Mouse (Mus musculus) C2C12 (cell line): Measurements from ENCODE around the gene Gpatch8. TPM values are rescaled to one million over a fixed set of nuclear protein-coding genes. Genes with fewer than 3 reads are reported as not detected.

Experiments
- H3K27me3 ChIP-seq: one replicate; pipeline ENCODE4 v1.6.1; 2011; ENCODE audit not compliant: control insufficient read depth, insufficient read depth, insufficient read length
- H3K36me3 ChIP-seq: one replicate; pipeline ENCODE4 v1.6.1; 2011; ENCODE audit not compliant: control insufficient read depth, insufficient read depth
- H3K4me3 ChIP-seq: one replicate; pipeline ENCODE4 v1.5.1; 2011; ENCODE audit warnings: mild to moderate bottlenecking, control low read depth; ENCODE audit not compliant: poor library complexity, insufficient read depth, severe bottlenecking
- H3K79me2 ChIP-seq: one replicate; pipeline ENCODE4 v1.6.1; 2011; ENCODE audit not compliant: control insufficient read depth, insufficient read depth
- H3K79me3 ChIP-seq: one replicate; pipeline ENCODE4 v1.6.1; 2011; ENCODE audit warnings: low read depth, control low read depth
- H3ac ChIP-seq: one replicate; pipeline ENCODE3; 2011; ENCODE audit warnings: low read depth; ENCODE audit not compliant: control insufficient read depth, insufficient read length
- CEBPB ChIP-seq: IDR thresholded peaks from one replicate; pipeline ENCODE4 v1.6.1; 2011; ENCODE audit warnings: low read depth, mild to moderate bottlenecking, control low read depth, moderate library complexity
- CTCF ChIP-seq: IDR thresholded peaks from one replicate; pipeline ENCODE4 v1.5.1; 2011; ENCODE audit not compliant: control insufficient read depth, insufficient read depth, insufficient read length
- FOSL1 ChIP-seq: IDR thresholded peaks from one replicate; pipeline ENCODE4 v1.8.0; 2011; ENCODE audit warnings: mild to moderate bottlenecking, low read length; ENCODE audit not compliant: poor library complexity, insufficient read depth, severe bottlenecking
- MAX ChIP-seq: IDR thresholded peaks from one replicate; pipeline ENCODE4 v1.6.1; 2011; ENCODE audit warnings: mild to moderate bottlenecking, control low read depth
- MYOD1 ChIP-seq: IDR thresholded peaks from one replicate; pipeline ENCODE4 v1.6.1; 2011; ENCODE audit warnings: low read depth; ENCODE audit not compliant: control insufficient read depth, insufficient read length
- MYOG ChIP-seq: IDR thresholded peaks from one replicate; pipeline ENCODE4 v1.6.1; 2011; ENCODE audit not compliant: control insufficient read depth, insufficient read length; ENCODE audit errors: extremely low read depth
- USF1 ChIP-seq: IDR thresholded peaks from one replicate; pipeline ENCODE4 v1.6.1; 2011; ENCODE audit warnings: low read depth, mild to moderate bottlenecking, control low read depth, moderate library complexity
- polyA plus RNA-seq: library from polyadenylated mRNA; unstranded; fragments of >200 nt; fragmentation: generic; extraction: Trizol; gene quantifications from one replicate; pipeline ENCODE4 v1.2.1, GENCODE M21; 2012; ENCODE audit warnings: missing spikeins

Gene Gpatch8
- polyA plus RNA-seq, 1 experiment = 7.3 TPM

DNA sequence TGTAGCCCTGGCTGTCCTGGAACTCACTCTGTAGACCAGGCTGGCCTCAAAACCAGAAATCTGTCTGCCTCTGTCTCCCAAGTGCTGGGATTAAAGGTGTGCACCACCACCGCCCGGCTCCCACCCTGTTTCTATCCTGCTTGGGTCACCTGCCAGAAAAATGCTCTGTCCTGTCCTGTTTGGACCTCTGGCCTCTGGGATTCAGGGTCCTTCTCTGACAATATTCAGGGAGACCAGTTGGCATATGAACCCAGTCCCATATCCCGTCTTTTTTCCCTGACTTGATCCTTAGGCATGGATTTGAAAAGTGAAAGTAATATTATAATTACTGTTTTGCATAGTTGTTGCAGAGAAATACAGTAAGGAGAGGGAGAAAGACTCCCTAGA, 124.5 kb downstream of the Gpatch8 start:
- Histone ChIP-seq H3K4me3 (peak overlapping the region; percentile 3), H3K27me3 (no peaks in the 10 kb centered on the region)
- TF ChIP-seq CTCF (no peak), CEBPB (no peak), MYOD1 (no peak), MAX (no peak), MYOG (no peak), USF1 (no peak), FOSL1 (no peak)

DNA sequence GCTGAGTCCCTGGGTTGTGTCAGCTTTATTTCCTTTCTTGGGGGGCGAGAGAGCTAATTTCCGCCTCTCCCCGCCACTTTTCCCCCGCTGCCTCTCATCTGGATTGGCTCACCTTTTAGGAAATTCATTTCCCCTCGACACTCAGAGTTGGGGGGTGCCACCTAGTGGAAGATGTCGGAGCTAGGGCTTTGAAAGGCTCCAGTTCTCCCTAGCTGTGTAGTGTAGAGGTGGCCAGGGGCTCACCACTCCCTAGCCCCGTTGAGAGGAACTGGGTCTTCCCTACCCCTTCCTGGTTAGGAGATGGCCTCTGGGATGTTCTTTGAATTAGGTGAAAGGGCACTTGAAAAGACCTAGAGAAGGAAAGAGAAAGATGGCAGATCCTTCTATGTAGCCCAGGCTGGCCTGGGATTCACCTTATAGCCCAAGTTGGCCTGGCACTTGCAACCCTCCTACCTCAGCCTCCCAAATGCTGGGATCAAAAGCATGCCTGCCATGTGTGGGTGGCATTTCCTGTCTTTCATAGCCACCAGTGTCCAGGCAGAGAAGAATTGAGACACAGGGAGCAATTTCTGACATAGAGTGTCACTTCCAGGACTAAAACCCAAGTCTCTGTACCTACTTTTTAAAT, 125.1 kb downstream of the Gpatch8 start:
- peak overlapping the region; percentile 72 for H3K4me3 ChIP-seq
- peaks cover 20% of the 10 kb centered on the region for H3K36me3 ChIP-seq
- H3K79me3 ChIP-seq = no peaks in the 10 kb centered on the region
- peaks cover 8% of the 10 kb centered on the region for H3K79me2 ChIP-seq
- H3K27me3 ChIP-seq = no peaks in the 10 kb centered on the region
- TF ChIP-seq MYOD1 (no peak), CTCF (peak; percentile 48)
- H3ac ChIP-seq = peak overlapping the region; percentile 83

More for the DNA sequence above, 124.5 kb downstream of the Gpatch8 start:
- Histone ChIP-seq H3K79me3 (no peaks in the 10 kb centered on the region), H3K79me2 (peaks cover 8% of the 10 kb centered on the region), H3ac (peak overlapping the region; percentile 52), H3K36me3 (peaks cover 24% of the 10 kb centered on the region)

GRCm38 (mm10) chr11:102430121-102431017, 125.8 kb downstream of the Gpatch8 start, which contains the start of gene Grn:
Grn (plus strand) TSS chr11:102430315.
- peak; percentile 39 for TF ChIP-seq MAX
- no peak for TF ChIP-seq FOSL1
- no peak for TF ChIP-seq MYOD1
- peak; percentile 97 for TF ChIP-seq USF1
- TF ChIP-seq CEBPB = no peak
- TF ChIP-seq CTCF = no peak
- H3K27me3 ChIP-seq = no peaks in the 10 kb centered on the region
- no peaks in the 10 kb centered on the region for H3K79me3 ChIP-seq
- H3K79me2 ChIP-seq = peaks cover 8% of the 10 kb centered on the region
- H3ac ChIP-seq = peak within 1 kb of the TSS; percentile 83
- H3K4me3 ChIP-seq = peak within 1 kb of the TSS; percentile 72
- H3K36me3 ChIP-seq = peaks cover 16% of the 10 kb centered on the region

DNA sequence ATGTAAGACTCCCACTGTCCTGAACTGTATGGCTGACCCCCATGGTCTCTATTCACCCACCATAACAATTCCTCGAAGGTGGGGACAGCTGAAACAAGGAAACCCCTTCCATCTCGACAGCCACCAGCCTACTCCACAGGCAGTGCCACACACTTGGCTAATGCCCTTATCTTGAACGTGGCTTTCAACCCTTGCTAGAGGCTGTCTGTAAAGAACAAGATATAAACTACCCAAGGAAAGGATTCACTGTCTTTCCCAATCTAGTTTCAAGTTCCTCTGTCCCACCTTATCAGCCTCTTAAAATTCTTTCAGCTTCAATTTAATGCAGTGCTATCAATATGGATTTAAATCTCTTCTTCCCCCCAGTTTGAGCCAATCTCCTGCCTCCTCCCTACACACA, 126.6 kb downstream of the Gpatch8 start:
- Histone ChIP-seq H3K27me3 (no peaks in the 10 kb centered on the region), H3K36me3 (peaks cover 7% of the 10 kb centered on the region), H3K79me2 (peaks cover 8% of the 10 kb centered on the region), H3K79me3 (no peaks in the 10 kb centered on the region), H3ac (no peak overlapping the region), H3K4me3 (peak overlapping the region; percentile 15)
- no peak for TF ChIP-seq MYOD1
- no peak for TF ChIP-seq CTCF
- TF ChIP-seq USF1 = no peak
- TF ChIP-seq CEBPB = no peak
- TF ChIP-seq FOSL1 = no peak
- TF ChIP-seq MAX = no peak
- TF ChIP-seq MYOG = no peak

DNA sequence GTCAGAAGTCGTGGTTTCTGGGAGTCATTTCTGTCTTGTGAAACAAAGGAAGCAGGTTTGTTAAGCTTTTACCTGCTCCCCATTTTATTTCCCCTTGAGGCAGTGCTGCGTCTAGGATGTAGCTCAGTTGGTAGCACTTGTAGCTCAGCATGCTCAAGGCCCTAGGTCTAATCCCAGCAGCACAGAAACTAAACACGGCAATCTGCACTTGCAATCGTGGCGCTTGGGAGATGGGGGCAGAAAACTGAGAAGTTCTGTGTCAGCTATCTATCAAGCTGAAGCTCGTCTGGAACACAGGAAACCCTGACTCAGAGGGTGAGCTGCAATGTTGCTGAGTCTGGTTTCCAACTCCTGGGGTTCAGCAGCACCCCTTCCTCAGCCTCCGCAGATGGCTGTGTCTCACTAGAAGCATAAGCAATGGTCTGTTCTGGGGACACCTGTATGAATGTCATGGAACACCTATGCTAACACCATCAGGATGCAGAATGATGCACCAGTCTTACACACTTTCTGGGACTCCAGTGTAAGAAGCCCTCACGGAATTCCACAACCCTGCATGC, 127.1 kb downstream of the Gpatch8 start:
- TF ChIP-seq FOSL1 = no peak
- TF ChIP-seq MAX = no peak
- TF ChIP-seq CTCF = no peak
- no peak for TF ChIP-seq MYOG
- TF ChIP-seq MYOD1 = no peak
- TF ChIP-seq CEBPB = no peak
- TF ChIP-seq USF1 = no peak
- Histone ChIP-seq H3K4me3 (no peak overlapping the region), H3K79me2 (peaks cover 8% of the 10 kb centered on the region)

More for the DNA sequence above, 127.1 kb downstream of the Gpatch8 start:
- H3K79me3 ChIP-seq = no peaks in the 10 kb centered on the region
- H3K36me3 ChIP-seq = peaks cover 3% of the 10 kb centered on the region
- no peaks in the 10 kb centered on the region for H3K27me3 ChIP-seq
- no peak overlapping the region for H3ac ChIP-seq

Other genes with a start within 250 kb of the Gpatch8 start
- gene Ubtf, start 236.7 kb downstream of the Gpatch8 start, polyA plus RNA-seq = 70.2 TPM
- not detected for gene Slc4a1, start 190.2 kb downstream of the Gpatch8 start, polyA plus RNA-seq
- 2.2 TPM for gene Rundc3a, start 163.0 kb downstream of the Gpatch8 start, polyA plus RNA-seq
- gene Slc25a39, start 148.4 kb downstream of the Gpatch8 start, polyA plus RNA-seq = 174 TPM
- 79.1 TPM for gene Grn, start 126.1 kb downstream of the Gpatch8 start, polyA plus RNA-seq
- gene Fam171a2, start 108.7 kb downstream of the Gpatch8 start, polyA plus RNA-seq = 6.3 TPM
- gene Itga2b, start 86.3 kb downstream of the Gpatch8 start, polyA plus RNA-seq = 1.3 TPM
- gene Gm11627, start 23.1 kb upstream of the Gpatch8 start, polyA plus RNA-seq = 0.26 TPM
- gene Fzd2, start 48.0 kb upstream of the Gpatch8 start, polyA plus RNA-seq = 42.1 TPM
- gene Meioc, start 107.3 kb upstream of the Gpatch8 start, polyA plus RNA-seq = not detected
- gene Ccdc43, start 141.4 kb upstream of the Gpatch8 start, polyA plus RNA-seq = 18.6 TPM
- 0.41 TPM for gene Adam11, start 205.0 kb upstream of the Gpatch8 start, polyA plus RNA-seq